In genomic region chr10:59880837-59881236, GRCm38 (mm10) we compare ENCODE assay signal across 9 mouse cellular contexts. TPM values are rescaled to one million over a fixed set of nuclear protein-coding genes. Genes with fewer than 3 reads are reported as not detected.
DNase-seq lines count a peak whose midpoint lies in the region; ATAC-seq lines count a peak whose summit lies in the region.
"Had no signal": no experiment of that assay in that cellular context is flagged by ENCODE, and none has a peak within 500 bp of the region (broad histone marks: within the 10 kb centered on the region; RNA-seq: fewer than 3 reads in every experiment).

No protein-coding gene starts in this region.

- peak overlapping the region; percentile 99; the same call in 1 of the 2 replicates for H3K9ac ChIP-seq in heart, embryonic 11.5 days (ENCODE audit: low read depth, low read length)
- peak overlapping the region; percentile 96 for H3K9ac ChIP-seq in embryonic facial prominence, embryonic 14.5 days (ENCODE audit: low read depth, low read length)
- H3K9ac ChIP-seq in kidney, embryonic 14.5 days (ENCODE audit: low read depth, low read length): peak overlapping the region; percentile 89; the same call in 1 of the 2 replicates
- H3K9ac ChIP-seq in midbrain, embryonic 14.5 days (replicated peaks; ENCODE audit: low read length): no peak overlapping the region

- 83% methylated on average over 7 of the region's 7 CpGs for WGBS in heart, embryonic 11.5 days (ENCODE audit: insufficient replicate concordance)
- 86% methylated on average over 7 of the region's 7 CpGs for WGBS in embryonic facial prominence, embryonic 14.5 days
- 90% methylated on average over 7 of the region's 7 CpGs for WGBS in kidney, embryonic 14.5 days
- 90% methylated on average over 7 of the region's 7 CpGs for WGBS in midbrain, embryonic 14.5 days

- peak overlapping the region; percentile 96 for H3K4me3 ChIP-seq in heart, embryonic 11.5 days (ENCODE audit: low read depth, low read length)
- H3K4me3 ChIP-seq in embryonic facial prominence, embryonic 14.5 days (ENCODE audit: low read depth, low read length): peak overlapping the region; percentile 74
- H3K4me3 ChIP-seq in kidney, embryonic 14.5 days (ENCODE audit: low read length): peak overlapping the region; percentile 73
- H3K4me3 ChIP-seq in midbrain, embryonic 14.5 days (replicated peaks; ENCODE audit: low read depth, low read length): peak overlapping the region; percentile 87

- H3K36me3 ChIP-seq in heart, embryonic 11.5 days (ENCODE audit: control insufficient read depth, insufficient read depth, low read length): no peaks in the 10 kb centered on the region; the same call in 1 of the 2 replicates
- H3K36me3 ChIP-seq in embryonic facial prominence, embryonic 14.5 days (ENCODE audit: control insufficient read depth, insufficient read depth, low read length): 0 out of 2 replicates have a peak, but pooled peaks cover 6% of the 10 kb centered on the region
- H3K36me3 ChIP-seq in kidney, embryonic 14.5 days (ENCODE audit: control insufficient read depth, insufficient read depth, low read length): peaks cover 3% of the 10 kb centered on the region; the same call in 1 of the 2 replicates
- H3K36me3 ChIP-seq in midbrain, embryonic 14.5 days (ENCODE audit: control insufficient read depth, insufficient read depth, low read length): no peaks in the 10 kb centered on the region

- no peak for ATAC-seq in heart, embryonic 11.5 days (replicated peaks; ENCODE audit: insufficient number of reproducible peaks, low FRiP score, low TSS enrichment)
- ATAC-seq in embryonic facial prominence, embryonic 14.5 days (ENCODE audit: low read depth): no peak
- no peak for ATAC-seq in kidney, embryonic 14.5 days (ENCODE audit: low FRiP score, low TSS enrichment)
- no peak for ATAC-seq in midbrain, embryonic 14.5 days (ENCODE audit: low FRiP score, low TSS enrichment)
- ATAC-seq in frontal cortex, adult (ENCODE audit: low TSS enrichment): no peak

- no peak overlapping the region for H3K27ac ChIP-seq in heart, embryonic 11.5 days (ENCODE audit: low read depth, low read length)
- no peak overlapping the region for H3K27ac ChIP-seq in embryonic facial prominence, embryonic 14.5 days (replicated peaks; ENCODE audit: low read depth, low read length)
- H3K27ac ChIP-seq in kidney, embryonic 14.5 days (ENCODE audit: low read depth, low read length): no peak overlapping the region
- no peak overlapping the region for H3K27ac ChIP-seq in midbrain, embryonic 14.5 days (replicated peaks; ENCODE audit: low read depth, low read length)

- H3K4me1 ChIP-seq in heart, embryonic 11.5 days (ENCODE audit: control insufficient read depth, insufficient read depth, low read length): peaks cover 11% of the 10 kb centered on the region
- H3K4me1 ChIP-seq in embryonic facial prominence, embryonic 14.5 days (ENCODE audit: control insufficient read depth, insufficient read depth, low read length): peaks cover 13% of the 10 kb centered on the region; the same call in 1 of the 2 replicates
- peaks cover 10% of the 10 kb centered on the region for H3K4me1 ChIP-seq in kidney, embryonic 14.5 days (ENCODE audit: control insufficient read depth, insufficient read depth, low read length)
- peaks cover 9% of the 10 kb centered on the region for H3K4me1 ChIP-seq in midbrain, embryonic 14.5 days (ENCODE audit: control insufficient read depth, insufficient read depth, low read length)

- no peaks in the 10 kb centered on the region for H3K9me3 ChIP-seq in heart, embryonic 11.5 days (replicated peaks; ENCODE audit: control insufficient read depth, low read length)
- no peaks in the 10 kb centered on the region for H3K9me3 ChIP-seq in embryonic facial prominence, embryonic 14.5 days (ENCODE audit: control insufficient read depth, low read length)
- no peaks in the 10 kb centered on the region for H3K9me3 ChIP-seq in kidney, embryonic 14.5 days (ENCODE audit: control insufficient read depth, low read length)
- H3K9me3 ChIP-seq in midbrain, embryonic 14.5 days (ENCODE audit: control insufficient read depth, low read length): no peaks in the 10 kb centered on the region

- peak overlapping the region; percentile 96 for H3K4me2 ChIP-seq in heart, embryonic 11.5 days
- H3K4me2 ChIP-seq in embryonic facial prominence, embryonic 14.5 days (ENCODE audit: low read depth, low read length): peak overlapping the region; percentile 67
- peak overlapping the region; percentile 90 for H3K4me2 ChIP-seq in kidney, embryonic 14.5 days (replicated peaks; ENCODE audit: low read depth, low read length)
- peak overlapping the region; percentile 77 for H3K4me2 ChIP-seq in midbrain, embryonic 14.5 days (ENCODE audit: low read length)

- H3K27me3 ChIP-seq in heart, embryonic 11.5 days (ENCODE audit: control insufficient read depth, insufficient read depth, low read length): no peaks in the 10 kb centered on the region
- H3K27me3 ChIP-seq in embryonic facial prominence, embryonic 14.5 days (replicated peaks; ENCODE audit: control insufficient read depth, insufficient read depth, low read length): no peaks in the 10 kb centered on the region
- H3K27me3 ChIP-seq in kidney, embryonic 14.5 days (ENCODE audit: control insufficient read depth, insufficient read depth, low read length): no peaks in the 10 kb centered on the region
- no peaks in the 10 kb centered on the region for H3K27me3 ChIP-seq in midbrain, embryonic 14.5 days (ENCODE audit: control insufficient read depth, insufficient read depth, low read length)

- DNase-seq in heart, adult 8-10 months (ENCODE audit: low spot score): no peak
- no peak for DNase-seq in embryonic facial prominence, embryonic 14.5 days (ENCODE audit: low spot score)
- DNase-seq in midbrain, embryonic 14.5 days: no peak
- no peak for DNase-seq in layer of hippocampus, postnatal 14 days (ENCODE audit: low spot score in 2 of 2)
- no peak for DNase-seq in spleen, adult 12 weeks (ENCODE audit: low spot score)
- DNase-seq: cerebellum, adult 11-12 months had no signal

RNA-seq across cellular contexts. Expression of gene Dnajb12, which starts 1.5 kb away (rescaled TPM):
- polyA plus RNA-seq in heart, embryonic 11.5 days (2014; fragmentation: Nextera tagmentation; extraction: Ambion mirVana): 30.3 and 31.3 TPM in 2 replicates
- 10 to 100 TPM; 38.1 to 44.8 (median 44.4) TPM for total RNA-seq in heart, adult 8-10 months (2022)
- 25.5 and 28.7 TPM in 2 replicates for polyA plus RNA-seq in embryonic facial prominence, embryonic 14.5 days (2014; fragmentation: Nextera tagmentation; extraction: Ambion mirVana)
- 24.6 and 36.0 TPM in 2 replicates for polyA plus RNA-seq in kidney, embryonic 14.5 days (2014; fragmentation: Nextera tagmentation; extraction: Ambion mirVana)
- 15.9 and 20.5 TPM in 2 replicates for polyA plus RNA-seq in midbrain, embryonic 14.5 days (2014; fragmentation: Nextera tagmentation; extraction: Ambion mirVana)
- total RNA-seq in layer of hippocampus, postnatal 14 days (2021): 10 to 100 TPM; 48.0 to 50.1 TPM
